33 mouse cellular contexts compared by ENCODE assay signal in the genomic region with DNA sequence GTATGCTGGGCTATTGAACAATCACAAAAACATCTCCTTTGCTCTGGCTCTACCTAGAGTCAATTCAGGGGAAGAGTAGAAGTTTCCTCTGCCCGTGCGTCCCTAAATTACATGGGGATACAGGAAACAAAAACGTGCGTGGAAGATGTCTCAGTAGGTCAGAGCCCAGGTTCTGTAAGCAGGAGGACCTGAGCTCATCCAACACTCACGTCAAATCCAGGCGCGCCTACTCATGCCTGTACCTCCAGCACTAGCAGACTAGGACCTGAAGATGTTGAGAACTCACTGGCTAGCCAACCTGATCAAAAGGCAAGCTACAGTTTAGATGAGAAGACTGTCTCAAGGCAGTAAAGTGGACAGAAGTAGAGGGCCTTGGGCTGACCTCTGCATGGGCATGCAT. TPM values are rescaled to one million over a fixed set of nuclear protein-coding genes. Genes with fewer than 3 reads are reported as not detected.
DNase-seq lines count a peak whose midpoint lies in the region; ATAC-seq lines count a peak whose summit lies in the region.
"Had no signal": no experiment of that assay in that cellular context is flagged by ENCODE, and none has a peak within 500 bp of the region (broad histone marks: within the 10 kb centered on the region; RNA-seq: fewer than 3 reads in every experiment).

No protein-coding gene starts in this region.

- peaks cover 10% of the 10 kb centered on the region for H3K4me1 ChIP-seq in midbrain, embryonic 10.5 days
- H3K4me1 ChIP-seq in midbrain, embryonic 14.5 days (ENCODE audit: control insufficient read depth, insufficient read depth, low read length), result no peaks in the 10 kb centered on the region
- H3K4me1 ChIP-seq: embryonic facial prominence, embryonic 13.5 days; forebrain, embryonic 12.5 days; heart, embryonic 12.5 days; hindbrain, embryonic 15.5 days; liver, embryonic 13.5 days; midbrain, embryonic 12.5 days had no signal

- WGBS in midbrain, embryonic 10.5 days, result 91% methylated on average over 7 of the region's 7 CpGs
- WGBS in midbrain, embryonic 14.5 days, result 88% methylated on average over 7 of the region's 7 CpGs

- H3K4me2 ChIP-seq in midbrain, embryonic 14.5 days (ENCODE audit: low read length), result no peak overlapping the region
- H3K4me2 ChIP-seq: embryonic facial prominence, embryonic 13.5 days; forebrain, embryonic 12.5 days; heart, embryonic 12.5 days; hindbrain, embryonic 15.5 days; kidney, embryonic 15.5 days; liver, embryonic 13.5 days; lung, embryonic 14.5 days; midbrain, embryonic 12.5 days had no signal

- no peak overlapping the region for H3K27ac ChIP-seq in midbrain, embryonic 10.5 days (replicated peaks)
- no peak overlapping the region for H3K27ac ChIP-seq in midbrain, embryonic 14.5 days (replicated peaks; ENCODE audit: low read depth, low read length)
- H3K27ac ChIP-seq: embryonic facial prominence, embryonic 13.5 days; forebrain, embryonic 12.5 days; hindbrain, embryonic 10.5 days; hindbrain, embryonic 15.5 days; kidney, embryonic 15.5 days; layer of hippocampus, adult 2 months; left cerebral cortex, adult 2 months; liver, embryonic 13.5 days; midbrain, embryonic 12.5 days had no signal

- DNase-seq in heart, adult 11 months, result peak; percentile 70
- no peak for DNase-seq in heart, postnatal 14 days
- peak; percentile 10 for DNase-seq in midbrain, embryonic 10.5 days (ENCODE audit: low spot score)
- DNase-seq in midbrain, embryonic 14.5 days, result no peak
- peak; percentile 11 to 48 for DNase-seq in urinary bladder, postnatal 4 days (ENCODE audit: low spot score in 2 of 2)
- DNase-seq in urinary bladder, adult 2 months (ENCODE audit: low spot score), result no peak
- DNase-seq in cerebellum, postnatal 4 days (ENCODE audit: low spot score in 2 of 2), result no peak
- DNase-seq: adrenal gland, postnatal 10 days; cerebellum, adult 11 months; cerebellum, adult 9-10 months; cerebellum, postnatal 36 days; embryo, embryonic 11 days; gastrocnemius, postnatal 25 days; kidney, adult 11 months; kidney, postnatal 25 days; liver, embryonic 13.5 days; lung, embryonic 14.5 days; thymus, postnatal 14 days had no signal

- no peak for ATAC-seq in midbrain, embryonic 14.5 days (ENCODE audit: low FRiP score, low TSS enrichment)
- ATAC-seq: inflammation-experienced regulatory T-cells, adult 6 months; Patski had no signal

- no peak overlapping the region for H3K4me3 ChIP-seq in midbrain, embryonic 10.5 days
- no peak overlapping the region for H3K4me3 ChIP-seq in midbrain, embryonic 14.5 days (replicated peaks; ENCODE audit: low read depth, low read length)
- H3K4me3 ChIP-seq: embryonic facial prominence, embryonic 13.5 days; forebrain, embryonic 12.5 days; heart, embryonic 12.5 days; hindbrain, embryonic 10.5 days; hindbrain, embryonic 15.5 days; kidney, embryonic 15.5 days; layer of hippocampus, adult 2 months; left cerebral cortex, adult 2 months; liver, embryonic 13.5 days; midbrain, embryonic 12.5 days had no signal

- no peaks in the 10 kb centered on the region for H3K9me3 ChIP-seq in midbrain, embryonic 10.5 days (replicated peaks)
- H3K9me3 ChIP-seq in midbrain, embryonic 14.5 days (ENCODE audit: control insufficient read depth, low read length), result no peaks in the 10 kb centered on the region
- H3K9me3 ChIP-seq: embryonic facial prominence, embryonic 13.5 days; forebrain, embryonic 12.5 days; heart, embryonic 12.5 days; hindbrain, embryonic 10.5 days; hindbrain, embryonic 15.5 days; kidney, embryonic 15.5 days; liver, embryonic 13.5 days; midbrain, embryonic 12.5 days had no signal

- H3K27me3 ChIP-seq in midbrain, embryonic 10.5 days (ENCODE audit: low read depth, poor library complexity, severe bottlenecking), result peaks cover 11% of the 10 kb centered on the region; the same call in 1 of the 2 replicates
- H3K27me3 ChIP-seq in midbrain, embryonic 14.5 days (ENCODE audit: control insufficient read depth, insufficient read depth, low read length), result no peaks in the 10 kb centered on the region
- H3K27me3 ChIP-seq: hindbrain, embryonic 15.5 days; midbrain, embryonic 12.5 days had no signal

- no peaks in the 10 kb centered on the region for H3K36me3 ChIP-seq in midbrain, embryonic 10.5 days
- H3K36me3 ChIP-seq in midbrain, embryonic 14.5 days (ENCODE audit: control insufficient read depth, insufficient read depth, low read length), result no peaks in the 10 kb centered on the region
- H3K36me3 ChIP-seq: embryonic facial prominence, embryonic 13.5 days; forebrain, embryonic 12.5 days; heart, embryonic 12.5 days; hindbrain, embryonic 10.5 days; hindbrain, embryonic 15.5 days; kidney, embryonic 15.5 days; liver, embryonic 13.5 days; midbrain, embryonic 12.5 days had no signal

- no peak overlapping the region for H3K9ac ChIP-seq in midbrain, embryonic 14.5 days (replicated peaks; ENCODE audit: low read length)
- H3K9ac ChIP-seq: embryonic facial prominence, embryonic 13.5 days; forebrain, embryonic 12.5 days; heart, embryonic 12.5 days; hindbrain, embryonic 15.5 days; kidney, embryonic 15.5 days; liver, embryonic 13.5 days; lung, embryonic 14.5 days; midbrain, embryonic 12.5 days had no signal

- intact Hi-C loops in heart, postnatal 14 days (cut with DNase I), result no loop called here

RNA-seq across cellular contexts. Expression of a gene that starts 32.2 kb away (rescaled TPM):
- 10 to 100 TPM in 1 of 2 experiments, 1 to 10 TPM in 1; 9.0 to 10.9 TPM for total RNA-seq in heart, postnatal 14 days (2021)
- polyA plus RNA-seq in midbrain, embryonic 10.5 days (2016; fragmentation: Nextera tagmentation; extraction: Ambion mirVana), result 0.65 and 1.1 TPM in 2 replicates
- 0.99 and 1.0 TPM in 2 replicates for polyA plus RNA-seq in midbrain, embryonic 14.5 days (2014; fragmentation: Nextera tagmentation; extraction: Ambion mirVana)
- 5.0 and 8.2 TPM in 2 replicates for polyA plus RNA-seq in urinary bladder, adult 2 months (2012; rRNA removed)
- total RNA-seq: megakaryocyte progenitor cell, adult 5-6 weeks; MEL; monocyte, adult 5-6 weeks; neutrophil, adult 5-6 weeks had no signal

Comparison
In these comparisons a context has a peak if more than half of its experiments do, and no peak if none do; other contexts are left out.
1. DNase-seq: peak in heart, adult 11 months (single experiment), midbrain, embryonic 10.5 days (single experiment) and urinary bladder, postnatal 4 days (2 of 2); none in heart, postnatal 14 days (0 of 2), midbrain, embryonic 14.5 days (single experiment), urinary bladder, adult 2 months (single experiment) and cerebellum, postnatal 4 days (0 of 2).